Mouse (Mus musculus): ENCODE measurements around the gene Sez6. TPM values are rescaled to one million over a fixed set of nuclear protein-coding genes. Genes with fewer than 3 reads are reported as not detected.

Gene Sez6
- polyA plus RNA-seq, 1 experiment from 2014 or later = not detected

GRCm38 (mm10) chr11:77904707-77905106 is 25.9 kb upstream of the Sez6 start:
- DNase-seq (ENCODE audit: low read depth, low spot score) (no peak), ATAC-seq (no peak)
- TF ChIP-seq CTCF (IDR thresholded peaks at IDR 0.05) = no peak
- ChIA-PET POLR2A (interaction anchor here (0.7 kb wide), 1 partner anchor 11 kb away, joined by 3 read pairs; the partner anchor contains the start of gene Pipox), CTCF (no interaction called here)
- peaks cover 18% of the 10 kb centered on the region for H3K27me3 ChIP-seq
- in situ Hi-C loops (cut with MboI; ENCODE audit: low pct_unique_long_range_greater_than_20kb) = no loop called here

- ATAC-seq (no peak), DNase-seq (ENCODE audit: low read depth, low spot score) (no peak)
- TF ChIP-seq CTCF (IDR thresholded peaks at IDR 0.05) = no peak
- in situ Hi-C loops (cut with MboI; ENCODE audit: low pct_unique_long_range_greater_than_20kb) = no loop called here
- CTCF ChIA-PET = interaction anchor here (0.9 kb wide), 1 partner anchor 10 kb away, joined by 3 read pairs; no protein-coding TSS in a partner anchor
- H3K27me3 ChIP-seq = peaks cover 27% of the 10 kb centered on the region
- POLR2A ChIA-PET = no interaction called here
Observed at GRCm38 (mm10) chr11:77906097-77906687, 24.4 kb upstream of the Sez6 start.

- no peak for DNase-seq (ENCODE audit: low read depth, low spot score)
- in situ Hi-C loops (cut with MboI; ENCODE audit: low pct_unique_long_range_greater_than_20kb) = no loop called here
- H3K27me3 ChIP-seq = peaks cover 27% of the 10 kb centered on the region
- no peak for TF ChIP-seq CTCF (IDR thresholded peaks at IDR 0.05)
- ChIA-PET POLR2A (no interaction called here), CTCF (no interaction called here)
- ATAC-seq = no peak
Observed at GRCm38 (mm10) chr11:77906747-77907174, 23.8 kb upstream of the Sez6 start.

GRCm38 (mm10) chr11:77908468-77908867 is 22.1 kb upstream of the Sez6 start:
- ChIA-PET POLR2A (no interaction called here), CTCF (no interaction called here)

GRCm38 (mm10) chr11:77909376-77909775 is 21.2 kb upstream of the Sez6 start:
- no peak for TF ChIP-seq CTCF (IDR thresholded peaks at IDR 0.05)
- H3K27me3 ChIP-seq = peaks cover 23% of the 10 kb centered on the region
- ChIA-PET POLR2A (no interaction called here), CTCF (no interaction called here)
- DNase-seq (ENCODE audit: low read depth, low spot score) (no peak), ATAC-seq (no peak)
- in situ Hi-C loops (cut with MboI; ENCODE audit: low pct_unique_long_range_greater_than_20kb) = no loop called here

More at GRCm38 (mm10) chr11:77908468-77908867, 22.1 kb upstream of the Sez6 start:
- H3K27me3 ChIP-seq = peaks cover 22% of the 10 kb centered on the region
- DNase-seq (ENCODE audit: low read depth, low spot score) (no peak), ATAC-seq (no peak)
- no peak for TF ChIP-seq CTCF (IDR thresholded peaks at IDR 0.05)
- in situ Hi-C loops (cut with MboI; ENCODE audit: low pct_unique_long_range_greater_than_20kb) = no loop called here

- H3K27me3 ChIP-seq = peaks cover 25% of the 10 kb centered on the region
- in situ Hi-C loops (cut with MboI; ENCODE audit: low pct_unique_long_range_greater_than_20kb) = no loop called here
- no peak for ATAC-seq
- DNase-seq (ENCODE audit: low read depth, low spot score) = no peak
- ChIA-PET POLR2A (no interaction called here), CTCF (interaction anchor here (0.9 kb wide), 1 partner anchor 8 kb away, joined by 3 read pairs; no protein-coding TSS in a partner anchor)
- no peak for TF ChIP-seq CTCF (IDR thresholded peaks at IDR 0.05)
Observed at GRCm38 (mm10) chr11:77909776-77910175, 20.8 kb upstream of the Sez6 start.

GRCm38 (mm10) chr11:77913505-77913904 is 17.1 kb upstream of the Sez6 start:
- no peak for TF ChIP-seq CTCF (IDR thresholded peaks at IDR 0.05)
- in situ Hi-C loops (cut with MboI; ENCODE audit: low pct_unique_long_range_greater_than_20kb) = no loop called here
- no peak for DNase-seq (ENCODE audit: low read depth, low spot score)
- ChIA-PET POLR2A (no interaction called here), CTCF (no interaction called here)
- no peak for ATAC-seq
- H3K27me3 ChIP-seq = peaks cover 38% of the 10 kb centered on the region

GRCm38 (mm10) chr11:77914598-77915260 is 15.9 kb upstream of the Sez6 start:
- ATAC-seq (no peak), DNase-seq (ENCODE audit: low read depth, low spot score) (no peak)
- ChIA-PET POLR2A (no interaction called here), CTCF (no interaction called here)
- H3K27me3 ChIP-seq = peaks cover 46% of the 10 kb centered on the region
- no peak for TF ChIP-seq CTCF (IDR thresholded peaks at IDR 0.05)
- in situ Hi-C loops (cut with MboI; ENCODE audit: low pct_unique_long_range_greater_than_20kb) = no loop called here

GRCm38 (mm10) chr11:77916741-77917140 is 13.9 kb upstream of the Sez6 start:
- ChIA-PET POLR2A (no interaction called here), CTCF (no interaction called here)
- DNase-seq (ENCODE audit: low read depth, low spot score) = no peak
- in situ Hi-C loops (cut with MboI; ENCODE audit: low pct_unique_long_range_greater_than_20kb) = no loop called here
- peaks cover 50% of the 10 kb centered on the region for H3K27me3 ChIP-seq
- no peak for ATAC-seq
- TF ChIP-seq CTCF (IDR thresholded peaks at IDR 0.05) = no peak

GRCm38 (mm10) chr11:77917166-77917565 is 13.4 kb upstream of the Sez6 start:
- ChIA-PET POLR2A (no interaction called here), CTCF (no interaction called here)
- DNase-seq (ENCODE audit: low read depth, low spot score) (no peak), ATAC-seq (no peak)
- in situ Hi-C loops (cut with MboI; ENCODE audit: low pct_unique_long_range_greater_than_20kb) = no loop called here
- H3K27me3 ChIP-seq = peaks cover 52% of the 10 kb centered on the region
- no peak for TF ChIP-seq CTCF (IDR thresholded peaks at IDR 0.05)

GRCm38 (mm10) chr11:77923285-77923684 is 7.3 kb upstream of the Sez6 start:
- no peak for TF ChIP-seq CTCF (IDR thresholded peaks at IDR 0.05)
- H3K27me3 ChIP-seq = peaks cover 34% of the 10 kb centered on the region
- no peak for DNase-seq (ENCODE audit: low read depth, low spot score)
- in situ Hi-C loops (cut with MboI; ENCODE audit: low pct_unique_long_range_greater_than_20kb) = no loop called here
- no peak for ATAC-seq
- ChIA-PET POLR2A (no interaction called here), CTCF (no interaction called here)
